Mouse (Mus musculus) neural tube, embryonic 10.5 days (tissue): ENCODE results near the gene Lypla2.
A peak's percentile ranks its signal among the peaks of the same experiment; 100 is the strongest.
"Not testable (repeated sequence)": the region's sequence is repeated elsewhere in the genome, so short reads cannot be mapped to it uniquely, and the experiment has no call there.

Source experiments
- DNase-seq: peaks from one replicate; pipeline ENCODE4 v3.0.0-alpha.2; 2017; ENCODE audit warnings: low spot score; ENCODE audit errors: extremely low spot score

The Lypla2 gene

GRCm38 (mm10) chr4:135949911-135950310, 22.5 kb downstream of the Lypla2 start:
- DNase-seq: no peak

- no peak for DNase-seq
Observed at GRCm38 (mm10) chr4:135949475-135949874, 23.0 kb downstream of the Lypla2 start.

- no peak for DNase-seq
Observed at GRCm38 (mm10) chr4:135948142-135948541, 24.3 kb downstream of the Lypla2 start.

GRCm38 (mm10) chr4:135946659-135947301, 25.6 kb downstream of the Lypla2 start:
- peak; percentile 33 for DNase-seq

GRCm38 (mm10) chr4:135946278-135946658, 26.2 kb downstream of the Lypla2 start, which contains the start of gene Hmgcl:
Hmgcl (plus strand) TSS chr4:135946448.
- peak; percentile 91 for DNase-seq

GRCm38 (mm10) chr4:135945706-135946105, 26.7 kb downstream of the Lypla2 start:
- DNase-seq: no peak

- DNase-seq: no peak
Observed at GRCm38 (mm10) chr4:135943389-135943788, 29.0 kb downstream of the Lypla2 start.

GRCm38 (mm10) chr4:135942193-135942592, 30.2 kb downstream of the Lypla2 start:
- DNase-seq: no peak

- not testable (repeated sequence) for DNase-seq
Observed at GRCm38 (mm10) chr4:135941026-135941425, 31.4 kb downstream of the Lypla2 start.

GRCm38 (mm10) chr4:135938858-135939257, 33.6 kb downstream of the Lypla2 start:
- no peak for DNase-seq

GRCm38 (mm10) chr4:135935502-135935901, 36.9 kb downstream of the Lypla2 start:
- DNase-seq: no peak

GRCm38 (mm10) chr4:135934708-135935500, 37.5 kb downstream of the Lypla2 start:
- DNase-seq: no peak

- no peak for DNase-seq
Observed at GRCm38 (mm10) chr4:135931832-135932231, 40.6 kb downstream of the Lypla2 start.

- no peak for DNase-seq
Observed at GRCm38 (mm10) chr4:135930239-135930638, 42.2 kb downstream of the Lypla2 start.

- DNase-seq: no peak
Observed at GRCm38 (mm10) chr4:135929828-135930227, 42.6 kb downstream of the Lypla2 start.

- no peak for DNase-seq
Observed at GRCm38 (mm10) chr4:135929405-135929804, 43.0 kb downstream of the Lypla2 start.

- DNase-seq: no peak
Observed at GRCm38 (mm10) chr4:135928376-135928775, 44.0 kb downstream of the Lypla2 start.

- DNase-seq: no peak
Observed at GRCm38 (mm10) chr4:135926861-135927260, 45.6 kb downstream of the Lypla2 start.

- no peak for DNase-seq
Observed at GRCm38 (mm10) chr4:135926195-135926808, 46.1 kb downstream of the Lypla2 start.

- no peak for DNase-seq
Observed at GRCm38 (mm10) chr4:135925341-135925740, 47.1 kb downstream of the Lypla2 start.

GRCm38 (mm10) chr4:135924418-135924817, 48.0 kb downstream of the Lypla2 start:
- DNase-seq: no peak

- no peak for DNase-seq
Observed at GRCm38 (mm10) chr4:135922190-135922589, 50.2 kb downstream of the Lypla2 start.
